Mouse (Mus musculus) MEL (cell line): ENCODE results near the gene Ucp3. TPM values are rescaled to one million over a fixed set of nuclear protein-coding genes. Genes with fewer than 3 reads are reported as not detected.

Source experiments
- DNase-seq: peaks from one replicate; pipeline ENCODE4 v3.0.0; 2011; ENCODE audit warnings: low read depth, low spot score
- H3K27ac ChIP-seq: 2 replicates; pipeline ENCODE4 v1.5.1; 2012; ENCODE audit warnings: low read depth, mild to moderate bottlenecking, control low read depth, low read length, moderate library complexity; ENCODE audit not compliant: control insufficient read depth
- H3K27me3 ChIP-seq, 2 experiments: fragments of 150-350 bp in 1 of 2; sonication (generic) in 1 of 2; 2 replicates each; pipeline ENCODE4 v1.6.1; 2012; ENCODE audit warnings: low read length in 2 of 2, mild to moderate bottlenecking in 2 of 2, improper control_type of control experiment in 1 of 2, moderate library complexity in 1 of 2; ENCODE audit not compliant: insufficient read depth in 2 of 2, control insufficient read depth in 1 of 2
- H3K36me3 ChIP-seq, 2 experiments: 2 replicates each; pipeline ENCODE4 v1.6.1; 2012 to 2014; ENCODE audit warnings: low read length in 2 of 2, improper control_type of control experiment in 1 of 2, inconsistent platforms in 1 of 2, mild to moderate bottlenecking in 1 of 2; ENCODE audit not compliant: insufficient read depth in 2 of 2, control insufficient read depth in 1 of 2
- H3K4me1 ChIP-seq, 2 experiments: fragments of 150-350 bp in 1 of 2; sonication (generic) in 1 of 2; 2 replicates each; pipeline ENCODE4 v1.6.1; 2012; ENCODE audit warnings: low read length in 2 of 2, improper control_type of control experiment in 1 of 2, mild to moderate bottlenecking in 1 of 2; ENCODE audit not compliant: insufficient read depth in 2 of 2, control insufficient read depth in 1 of 2
- H3K4me3 ChIP-seq, 2 experiments: fragments of 150-350 bp in 1 of 2; sonication (generic) in 1 of 2; 2 replicates each; pipeline ENCODE4 v1.5.1; 2012; ENCODE audit warnings: low read depth in 2 of 2, low read length in 2 of 2, mild to moderate bottlenecking in 2 of 2, moderate library complexity in 2 of 2, control low read depth in 1 of 2, improper control_type of control experiment in 1 of 2; ENCODE audit not compliant: control insufficient read depth in 1 of 2, insufficient read depth in 1 of 2
- H3K79me2 ChIP-seq: 2 replicates; pipeline ENCODE4 v1.6.1; 2012; ENCODE audit warnings: mild to moderate bottlenecking, low read length, moderate library complexity; ENCODE audit not compliant: control insufficient read depth, poor library complexity, insufficient read depth
- H3K9ac ChIP-seq: 2 replicates; pipeline ENCODE4 v1.6.1; 2012; ENCODE audit warnings: low read depth, mild to moderate bottlenecking, control low read depth, low read length, moderate library complexity; ENCODE audit not compliant: control insufficient read depth, poor library complexity, severe bottlenecking
- H3K9me3 ChIP-seq: fragments of 150-350 bp; sonication (generic); replicated peaks from 2 replicates; pipeline ENCODE4 v1.6.1; 2012; ENCODE audit warnings: mild to moderate bottlenecking, low read length, improper control_type of control experiment, moderate library complexity; ENCODE audit not compliant: insufficient read depth
- BHLHE40 ChIP-seq: IDR thresholded peaks from 2 replicates; pipeline ENCODE4 v1.6.1; 2012; ENCODE audit warnings: low read depth, mild to moderate bottlenecking, inconsistent platforms, low read length, improper control_type of control experiment, borderline replicate concordance
- CHD1 ChIP-seq: IDR thresholded peaks from 2 replicates; pipeline ENCODE4 v1.6.1; 2012; ENCODE audit warnings: low read depth, mild to moderate bottlenecking, inconsistent platforms, low read length, improper control_type of control experiment
- CHD2 ChIP-seq: IDR thresholded peaks from 2 replicates; pipeline ENCODE4 v1.6.1; 2011; ENCODE audit warnings: low read length, improper control_type of control experiment
- CTCF ChIP-seq, 3 experiments: IDR thresholded peaks in 2 of 3; conservative IDR thresholded peaks in 1 of 3; 2 replicates each; pipeline ENCODE4 v1.5.1; 2011 to 2012; ENCODE audit warnings: low read length in 3 of 3, low read depth in 2 of 3, mild to moderate bottlenecking in 2 of 3, improper control_type of control experiment in 1 of 3, inconsistent platforms in 1 of 3, mixed read lengths in 1 of 3, moderate library complexity in 1 of 3; ENCODE audit not compliant: control insufficient read depth in 1 of 3, insufficient read depth in 1 of 3, poor library complexity in 1 of 3, severe bottlenecking in 1 of 3
- EP300 ChIP-seq, 2 experiments: IDR thresholded peaks; 2 replicates each; pipeline ENCODE4 v1.6.1; 2011; ENCODE audit warnings: improper control_type of control experiment in 2 of 2, low read length in 2 of 2, low read depth in 1 of 2, mild to moderate bottlenecking in 1 of 2
- ETS1 ChIP-seq: IDR thresholded peaks from 2 replicates; pipeline ENCODE4 v1.6.1; 2012; ENCODE audit warnings: low read depth, mild to moderate bottlenecking, inconsistent platforms, low read length, improper control_type of control experiment, moderate library complexity
- GATA1 ChIP-seq: IDR thresholded peaks from 2 replicates; pipeline ENCODE4 v1.6.1; 2011; ENCODE audit warnings: low read depth, low read length, improper control_type of control experiment
- JUND ChIP-seq: IDR thresholded peaks from 2 replicates; pipeline ENCODE4 v1.6.1; 2011; ENCODE audit warnings: low read depth, mild to moderate bottlenecking, improper control_type of control experiment, low read length
- KAT2A ChIP-seq: conservative IDR thresholded peaks from 2 replicates; pipeline ENCODE4 v1.6.1; 2012; ENCODE audit warnings: low read depth, low read length, improper control_type of control experiment, inconsistent platforms
- MAFK ChIP-seq: IDR thresholded peaks from 2 replicates; pipeline ENCODE4 v1.6.1; 2011; ENCODE audit warnings: low read depth, mild to moderate bottlenecking, low read length, improper control_type of control experiment, borderline replicate concordance
- MAX ChIP-seq: IDR thresholded peaks from 2 replicates; pipeline ENCODE4 v1.6.1; 2011; ENCODE audit warnings: low read length, improper control_type of control experiment
- MAZ ChIP-seq: IDR thresholded peaks from 2 replicates; pipeline ENCODE4 v1.6.1; 2012; ENCODE audit warnings: low read depth, mild to moderate bottlenecking, inconsistent platforms, low read length, improper control_type of control experiment
- MEF2A ChIP-seq: IDR thresholded peaks from 2 replicates; pipeline ENCODE4 v1.6.1; 2014; ENCODE audit warnings: low read depth, mild to moderate bottlenecking, inconsistent platforms, low read length, improper control_type of control experiment; ENCODE audit not compliant: poor library complexity, insufficient replicate concordance, severe bottlenecking; ENCODE audit errors: extremely low read depth
- MXI1 ChIP-seq: IDR thresholded peaks from 2 replicates; pipeline ENCODE4 v1.6.1; 2011; ENCODE audit warnings: mild to moderate bottlenecking, low read depth, low read length, improper control_type of control experiment
- MYB ChIP-seq: IDR thresholded peaks from 2 replicates; pipeline ENCODE4 v1.6.1; 2011; ENCODE audit warnings: mild to moderate bottlenecking, low read depth, low read length, improper control_type of control experiment
- MYC ChIP-seq: IDR thresholded peaks from 2 replicates; pipeline ENCODE4 v1.6.1; 2011; ENCODE audit warnings: low read depth, mild to moderate bottlenecking, low read length, improper control_type of control experiment, moderate library complexity
- NRF1 ChIP-seq: IDR thresholded peaks from 2 replicates; pipeline ENCODE4 v1.6.1; 2014; ENCODE audit warnings: low read depth, mild to moderate bottlenecking, inconsistent platforms, low read length, improper control_type of control experiment, moderate library complexity; ENCODE audit not compliant: poor library complexity, insufficient read depth, severe bottlenecking
- POLR2AphosphoS2 ChIP-seq: IDR thresholded peaks from 2 replicates; pipeline ENCODE4 v1.6.1; 2011; ENCODE audit warnings: low read length, improper control_type of control experiment
- POLR2AphosphoS5 ChIP-seq: IDR thresholded peaks from 2 replicates; pipeline ENCODE4 v1.6.1; 2012; ENCODE audit warnings: low read depth, borderline replicate concordance, mild to moderate bottlenecking, inconsistent platforms, low read length, moderate library complexity, mixed read lengths
- RAD21 ChIP-seq: IDR thresholded peaks from 2 replicates; pipeline ENCODE4 v1.6.1; 2011; ENCODE audit warnings: mild to moderate bottlenecking, low read depth, low read length, improper control_type of control experiment
- RCOR1 ChIP-seq: IDR thresholded peaks from 2 replicates; pipeline ENCODE4 v1.6.1; 2012; ENCODE audit warnings: low read depth, mild to moderate bottlenecking, inconsistent platforms, low read length, improper control_type of control experiment
- SIN3A ChIP-seq: IDR thresholded peaks from 2 replicates; pipeline ENCODE4 v1.6.1; 2012; ENCODE audit warnings: low read length, improper control_type of control experiment, inconsistent platforms
- SMC3 ChIP-seq: IDR thresholded peaks from 2 replicates; pipeline ENCODE4 v1.6.1; 2011; ENCODE audit warnings: low read depth, low read length, improper control_type of control experiment
- TAL1 ChIP-seq: IDR thresholded peaks from 2 replicates; pipeline ENCODE4 v1.6.1; 2012; ENCODE audit warnings: mild to moderate bottlenecking, inconsistent platforms, low read length, moderate library complexity, mixed read lengths
- TBP ChIP-seq: IDR thresholded peaks from 2 replicates; pipeline ENCODE4 v1.8.0; 2011; ENCODE audit warnings: low read depth, low read length, improper control_type of control experiment
- TCF12 ChIP-seq: IDR thresholded peaks from 2 replicates; pipeline ENCODE4 v1.6.1; 2014; ENCODE audit warnings: low read depth, mild to moderate bottlenecking, inconsistent platforms, low read length, improper control_type of control experiment, moderate library complexity
- UBTF ChIP-seq: IDR thresholded peaks from 2 replicates; pipeline ENCODE4 v1.6.1; 2012; ENCODE audit warnings: low read depth, mild to moderate bottlenecking, inconsistent platforms, low read length, improper control_type of control experiment, moderate library complexity, borderline replicate concordance; ENCODE audit not compliant: insufficient read depth
- ZC3H11A ChIP-seq: IDR thresholded peaks from 2 replicates; pipeline ENCODE4 v1.6.1; 2012; ENCODE audit warnings: low read depth, mild to moderate bottlenecking, inconsistent platforms, low read length, improper control_type of control experiment
- ZKSCAN1 ChIP-seq: IDR thresholded peaks from 2 replicates; pipeline ENCODE4 v1.6.1; 2012; ENCODE audit warnings: low read depth, mild to moderate bottlenecking, inconsistent platforms, low read length, improper control_type of control experiment, moderate library complexity
- ZMIZ1 ChIP-seq: IDR thresholded peaks from 2 replicates; pipeline ENCODE4 v1.6.1; 2012; ENCODE audit warnings: low read depth, mild to moderate bottlenecking, inconsistent platforms, low read length, improper control_type of control experiment, moderate library complexity
- ZNF384 ChIP-seq: IDR thresholded peaks from 2 replicates; pipeline ENCODE4 v1.6.1; 2012; ENCODE audit warnings: low read depth, mild to moderate bottlenecking, inconsistent platforms, low read length, improper control_type of control experiment
- polyA plus RNA-seq, 2 experiments: library from polyadenylated mRNA; stranded (reverse) in 1 of 2; unstranded in 1 of 2; fragments of >175 nt in 1 of 2; fragments of >200 nt in 1 of 2; gene quantifications; 2 replicates each; pipeline versions ENCODE4 v1.2.1 to v1.2.4; 2012; ENCODE audit warnings: low replicate concordance in 2 of 2, low read depth in 1 of 2; ENCODE audit not compliant: insufficient read length in 2 of 2, insufficient read depth in 1 of 2, missing spikeins in 1 of 2
- total RNA-seq: library from RNA; depleted of rRNA; stranded (reverse); fragments of 300-350 nt; gene quantifications from 2 replicates; pipeline ENCODE4 v1.2.3, GENCODE M21; 2012

Ucp3 gene
- total and polyA plus RNA-seq, 3 experiments: not detected

- Histone ChIP-seq H3K4me3 (peak overlapping the region in 1 of 2 experiments; percentile 2; a peak in 1 of 4 replicates), H3K36me3 (peaks cover 0 to 5% of the 10 kb centered on the region in 2 experiments; a peak in 2 of 4 replicates), H3K9me3 (no peaks in the 10 kb centered on the region), H3K9ac (peak overlapping the region; percentile 32; the same call in 1 of the 2 replicates), H3K79me2 (no peaks in the 10 kb centered on the region), H3K27ac (peak overlapping the region; percentile 24; the same call in 1 of the 2 replicates), H3K4me1 (peaks cover 2 to 15% of the 10 kb centered on the region in 2 experiments; a peak in 2 of 4 replicates), H3K27me3 (no peaks in the 10 kb centered on the region)
- DNase-seq: peak; percentile 77
- TF ChIP-seq ETS1 (no peak), SIN3A (0 out of 2 replicates have a peak, but pooled peaks have one; percentile 14)
Measured at GRCm38 (mm10) chr7:100508670-100509069, 35.9 kb downstream of the Ucp3 start.

DNA sequence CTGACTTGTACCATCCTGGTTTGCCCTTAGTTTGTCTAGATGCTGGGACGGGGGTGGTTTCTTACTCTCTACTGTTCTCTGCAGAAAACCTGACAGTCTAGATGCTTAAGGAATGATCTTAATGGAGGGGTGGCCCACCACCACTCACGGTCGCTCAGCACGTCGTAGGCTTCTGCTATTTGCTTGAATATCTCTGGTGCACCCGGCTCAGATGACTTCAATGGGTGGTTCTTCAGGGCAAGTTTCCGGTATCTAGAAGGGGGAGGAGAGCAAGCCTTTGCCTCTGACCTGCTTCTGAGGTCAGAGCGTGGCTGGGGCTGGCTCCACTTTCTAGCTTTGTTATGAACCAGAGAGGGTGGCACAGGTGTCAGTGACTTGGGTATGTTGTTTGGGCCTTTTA is 38.8 kb downstream of the Ucp3 start:
- H3K9ac ChIP-seq: peak overlapping the region; percentile 41
- H3K4me3 ChIP-seq: peak overlapping the region; percentile 40 to 64
- H3K27ac ChIP-seq: peak overlapping the region; percentile 13; the same call in 1 of the 2 replicates
- no peaks in the 10 kb centered on the region; a peak in 1 of 4 replicates for H3K27me3 ChIP-seq
- H3K79me2 ChIP-seq: no peaks in the 10 kb centered on the region
- DNase-seq: peak; percentile 75
- H3K9me3 ChIP-seq: no peaks in the 10 kb centered on the region
- H3K36me3 ChIP-seq: peaks cover 0 to 5% of the 10 kb centered on the region in 2 experiments; a peak in 2 of 4 replicates
- peaks cover 2 to 15% of the 10 kb centered on the region in 2 experiments; a peak in 2 of 4 replicates for H3K4me1 ChIP-seq
- TF ChIP-seq SIN3A (no peak), TCF12 (peak; percentile 29; the same call in 1 of the 2 replicates), TBP (no peak), CTCF (IDR thresholded peaks at IDR 0.05 in 2 of 3, conservative IDR thresholded peaks at IDR 0.05 in 1 of 3; ENCODE audit: control insufficient read depth in 1 of 3, insufficient read depth in 1 of 3, low read depth in 2 of 3, low read length in 3 of 3, poor library complexity in 1 of 3, severe bottlenecking in 1 of 3) (no peak), ZNF384 (no peak), ZKSCAN1 (no peak), UBTF (no peak), MAFK (no peak), MYC (no peak), POLR2AphosphoS2 (no peak), MXI1 (no peak; the same call in 1 of the 2 replicates), ETS1 (no peak), RAD21 (no peak), RCOR1 (0 out of 2 replicates have a peak, but pooled peaks have one; percentile 20), GATA1 (no peak), MAZ (peak; percentile 45; the same call in 1 of the 2 replicates), BHLHE40 (no peak), MAX (no peak), KAT2A (no peak), NRF1 (no peak), CHD2 (no peak), EP300 (IDR thresholded peaks at IDR 0.05; ENCODE audit: low read depth in 1 of 2, low read length in 2 of 2) (no peak), POLR2AphosphoS5 (no peak), ZC3H11A (no peak), CHD1 (no peak), MEF2A (no peak), TAL1 (no peak), SMC3 (no peak), JUND (no peak), MYB (no peak), ZMIZ1 (0 out of 2 replicates have a peak, but pooled peaks have one; percentile 32)
